Mouse (Mus musculus): ENCODE results near the gene Hs6st3. TPM values are rescaled to one million over a fixed set of nuclear protein-coding genes. Genes with fewer than 3 reads are reported as not detected.
A peak's percentile ranks its signal among the peaks of the same experiment; 100 is the strongest.
"Not testable (repeated sequence)": the region's sequence is repeated elsewhere in the genome, so short reads cannot be mapped to it uniquely, and the experiment has no call there.

The Hs6st3 gene
- polyA plus RNA-seq, 1 experiment from 2014 or later: 1.4 TPM

- Histone ChIP-seq H3K36me3 (ENCODE audit: insufficient read depth) (no peaks in the 10 kb centered on the region), H3K4me2 (no peak overlapping the region), H3K27ac (ENCODE audit: low read depth) (no peak overlapping the region), H3K27me3 (ENCODE audit: insufficient read depth, low read length) (no peaks in the 10 kb centered on the region), H3K4me3 (ENCODE audit: low read depth, low read length) (no peak overlapping the region), H3K9me3 (ENCODE audit: low read depth, low read length) (no peaks in the 10 kb centered on the region), H3K4me1 (ENCODE audit: insufficient read depth) (no peaks in the 10 kb centered on the region), H3K9ac (no peak overlapping the region)
- WGBS: 59% methylated on average over 7 of the region's 7 CpGs
- no peak for DNase-seq
- ATAC-seq (ENCODE audit: insufficient read depth): no peak
- no peak for TF ChIP-seq CTCF (IDR thresholded peaks at IDR 0.05; ENCODE audit: low read depth)
These were observed 134.9 kb downstream of the Hs6st3 start for GRCm38 (mm10) chr14:119273088-119273487.

GRCm38 (mm10) chr14:119278156-119278555 is 140.0 kb downstream of the Hs6st3 start:
- WGBS: 90% methylated on average over 10 of the region's 15 CpGs
- not testable (repeated sequence) for H3K4me3 ChIP-seq (ENCODE audit: low read depth, low read length); H3K4me2 ChIP-seq; ATAC-seq (ENCODE audit: insufficient read depth); H3K9me3 ChIP-seq (ENCODE audit: low read depth, low read length); H3K27me3 ChIP-seq (ENCODE audit: insufficient read depth, low read length); H3K36me3 ChIP-seq (ENCODE audit: insufficient read depth); H3K9ac ChIP-seq; DNase-seq; H3K4me1 ChIP-seq (ENCODE audit: insufficient read depth); H3K27ac ChIP-seq (ENCODE audit: low read depth)

- Histone ChIP-seq H3K27me3 (ENCODE audit: insufficient read depth, low read length) (no peaks in the 10 kb centered on the region), H3K4me3 (ENCODE audit: low read depth, low read length) (no peak overlapping the region), H3K9me3 (ENCODE audit: low read depth, low read length) (no peaks in the 10 kb centered on the region), H3K36me3 (ENCODE audit: insufficient read depth) (no peaks in the 10 kb centered on the region), H3K27ac (ENCODE audit: low read depth) (no peak overlapping the region), H3K9ac (no peak overlapping the region), H3K4me1 (ENCODE audit: insufficient read depth) (no peaks in the 10 kb centered on the region), H3K4me2 (no peak overlapping the region)
- no peak for DNase-seq
- WGBS: 83% methylated on average over 3 of the region's 3 CpGs
- peak; percentile 37; the same call in 1 of the 2 replicates for TF ChIP-seq CTCF (IDR thresholded peaks at IDR 0.05; ENCODE audit: low read depth)
- no peak for ATAC-seq (ENCODE audit: insufficient read depth)
These were observed 145.8 kb downstream of the Hs6st3 start for GRCm38 (mm10) chr14:119283951-119284350.

GRCm38 (mm10) chr14:119289668-119290067 is 151.5 kb downstream of the Hs6st3 start:
- H3K36me3 ChIP-seq (ENCODE audit: insufficient read depth): no peaks in the 10 kb centered on the region
- H3K4me2 ChIP-seq: no peak overlapping the region
- H3K27ac ChIP-seq (ENCODE audit: low read depth): no peak overlapping the region
- DNase-seq (no peak), ATAC-seq (ENCODE audit: insufficient read depth) (no peak)
- TF ChIP-seq CTCF (IDR thresholded peaks at IDR 0.05; ENCODE audit: low read depth): no peak
- H3K9me3 ChIP-seq (ENCODE audit: low read depth, low read length): no peaks in the 10 kb centered on the region
- WGBS: 52% methylated on average over 1 of the region's 1 CpGs
- no peaks in the 10 kb centered on the region for H3K4me1 ChIP-seq (ENCODE audit: insufficient read depth)
- H3K27me3 ChIP-seq (ENCODE audit: insufficient read depth, low read length): no peaks in the 10 kb centered on the region
- no peak overlapping the region for H3K4me3 ChIP-seq (ENCODE audit: low read depth, low read length)
- H3K9ac ChIP-seq: no peak overlapping the region

GRCm38 (mm10) chr14:119294071-119294470 is 155.9 kb downstream of the Hs6st3 start:
- 82% methylated on average over 6 of the region's 6 CpGs for WGBS
- Histone ChIP-seq H3K4me1 (ENCODE audit: insufficient read depth) (no peaks in the 10 kb centered on the region), H3K27ac (ENCODE audit: low read depth) (no peak overlapping the region), H3K36me3 (ENCODE audit: insufficient read depth) (no peaks in the 10 kb centered on the region), H3K27me3 (ENCODE audit: insufficient read depth, low read length) (no peaks in the 10 kb centered on the region), H3K4me2 (no peak overlapping the region), H3K4me3 (ENCODE audit: low read depth, low read length) (no peak overlapping the region), H3K9me3 (ENCODE audit: low read depth, low read length) (no peaks in the 10 kb centered on the region), H3K9ac (no peak overlapping the region)
- ATAC-seq (ENCODE audit: insufficient read depth) (no peak), DNase-seq (no peak)
- TF ChIP-seq CTCF (IDR thresholded peaks at IDR 0.05; ENCODE audit: low read depth): no peak

GRCm38 (mm10) chr14:119306461-119306860 is 168.3 kb downstream of the Hs6st3 start:
- DNase-seq (peak; percentile 43), ATAC-seq (ENCODE audit: insufficient read depth) (no peak)
- no peak overlapping the region for H3K4me2 ChIP-seq
- no peak overlapping the region for H3K4me3 ChIP-seq (ENCODE audit: low read depth, low read length)
- H3K36me3 ChIP-seq (ENCODE audit: insufficient read depth): no peaks in the 10 kb centered on the region
- H3K9ac ChIP-seq: no peak overlapping the region
- H3K4me1 ChIP-seq (ENCODE audit: insufficient read depth): no peaks in the 10 kb centered on the region
- H3K27me3 ChIP-seq (ENCODE audit: insufficient read depth, low read length): no peaks in the 10 kb centered on the region
- H3K9me3 ChIP-seq (ENCODE audit: low read depth, low read length): no peaks in the 10 kb centered on the region
- no peak overlapping the region for H3K27ac ChIP-seq (ENCODE audit: low read depth)
- TF ChIP-seq CTCF (IDR thresholded peaks at IDR 0.05; ENCODE audit: low read depth): no peak
- 36% methylated on average over 3 of the region's 3 CpGs for WGBS

GRCm38 (mm10) chr14:119318379-119318778 is 180.2 kb downstream of the Hs6st3 start:
- WGBS: 81% methylated on average over 2 of the region's 2 CpGs
- Histone ChIP-seq H3K4me3 (ENCODE audit: low read depth, low read length) (no peak overlapping the region), H3K27me3 (ENCODE audit: insufficient read depth, low read length) (no peaks in the 10 kb centered on the region), H3K9ac (no peak overlapping the region), H3K9me3 (ENCODE audit: low read depth, low read length) (no peaks in the 10 kb centered on the region), H3K36me3 (ENCODE audit: insufficient read depth) (no peaks in the 10 kb centered on the region), H3K27ac (ENCODE audit: low read depth) (no peak overlapping the region), H3K4me2 (no peak overlapping the region), H3K4me1 (ENCODE audit: insufficient read depth) (no peaks in the 10 kb centered on the region)
- DNase-seq: no peak
- no peak for ATAC-seq (ENCODE audit: insufficient read depth)
- no peak for TF ChIP-seq CTCF (IDR thresholded peaks at IDR 0.05; ENCODE audit: low read depth)

- Histone ChIP-seq H3K9me3 (ENCODE audit: low read depth, low read length) (no peaks in the 10 kb centered on the region), H3K4me1 (ENCODE audit: insufficient read depth) (no peaks in the 10 kb centered on the region), H3K36me3 (ENCODE audit: insufficient read depth) (no peaks in the 10 kb centered on the region), H3K27me3 (ENCODE audit: insufficient read depth, low read length) (no peaks in the 10 kb centered on the region), H3K9ac (no peak overlapping the region), H3K4me3 (ENCODE audit: low read depth, low read length) (no peak overlapping the region), H3K27ac (ENCODE audit: low read depth) (no peak overlapping the region), H3K4me2 (no peak overlapping the region)
- DNase-seq: no peak
- ATAC-seq (ENCODE audit: insufficient read depth): no peak
- no peak for TF ChIP-seq CTCF (IDR thresholded peaks at IDR 0.05; ENCODE audit: low read depth)
- 91% methylated on average over 11 of the region's 11 CpGs for WGBS
These were observed 209.1 kb downstream of the Hs6st3 start for GRCm38 (mm10) chr14:119347236-119347635.

Data from lung, embryonic 14.5 days (tissue).